Mouse (Mus musculus): ENCODE results near the gene Rhobtb3.
"Not testable (repeated sequence)": the region's sequence is repeated elsewhere in the genome, so short reads cannot be mapped to it uniquely, and the experiment has no call there.

The Rhobtb3 gene

DNA sequence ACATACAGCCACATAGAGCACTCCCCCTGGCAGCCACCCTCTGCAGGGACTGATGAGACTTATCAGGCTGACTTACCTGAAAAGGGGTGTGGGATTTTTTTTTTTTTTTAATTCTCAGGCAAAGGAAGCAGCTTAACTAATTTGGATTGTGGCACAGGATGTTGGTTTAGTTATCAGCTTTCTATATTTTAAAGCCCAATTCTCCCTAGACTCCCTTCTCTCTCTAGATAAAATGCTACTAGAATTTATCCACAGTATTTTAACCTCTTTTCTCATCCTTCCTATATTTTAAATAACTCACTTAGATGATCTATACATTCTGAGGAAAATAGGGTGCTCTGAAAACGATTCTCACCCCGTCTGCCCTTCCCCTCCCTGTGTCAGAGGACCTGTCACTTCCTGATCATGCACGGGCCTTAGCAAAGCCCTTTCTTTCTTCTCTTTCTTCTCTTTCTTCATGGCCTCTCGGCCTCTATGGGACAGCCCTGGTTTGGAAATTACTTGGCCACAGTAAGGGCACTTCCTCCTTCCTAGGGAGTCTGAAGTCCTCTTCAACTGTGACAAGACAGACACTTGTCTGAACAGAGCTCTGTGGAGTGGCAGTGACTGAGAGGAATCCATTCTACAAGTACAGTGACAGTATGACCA, 98.1 kb downstream of the Rhobtb3 start:
- DNase-seq (ENCODE audit: low read depth) = peak; percentile 36

GRCm38 (mm10) chr13:75844833-75845518, 98.7 kb downstream of the Rhobtb3 start:
- no peak for DNase-seq (ENCODE audit: low read depth)

GRCm38 (mm10) chr13:75843993-75844683, 99.6 kb downstream of the Rhobtb3 start:
- peak; percentile 37 for DNase-seq (ENCODE audit: low read depth)

GRCm38 (mm10) chr13:75843331-75843730, 100.4 kb downstream of the Rhobtb3 start:
- no peak for DNase-seq (ENCODE audit: low read depth)

DNA sequence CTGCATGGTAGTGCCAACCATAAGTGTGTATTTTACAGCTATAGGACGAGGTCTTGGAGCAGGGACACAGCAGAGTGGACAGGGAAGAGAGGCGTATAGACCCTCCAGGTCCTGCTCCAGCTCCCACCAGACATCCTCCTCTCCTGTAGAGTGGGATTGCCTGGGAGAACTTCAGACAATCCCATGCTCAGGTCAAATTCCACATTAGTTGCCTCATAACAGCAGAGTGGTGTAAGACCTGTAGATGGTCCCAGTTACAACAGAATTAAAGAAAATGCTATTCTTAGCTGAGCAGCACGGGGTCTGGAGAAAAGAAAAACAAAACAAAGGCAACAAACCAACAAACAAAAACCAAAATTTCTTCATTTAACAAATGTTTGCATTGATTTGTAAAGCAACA, 101.8 kb downstream of the Rhobtb3 start:
- DNase-seq (ENCODE audit: low read depth) = no peak

DNA sequence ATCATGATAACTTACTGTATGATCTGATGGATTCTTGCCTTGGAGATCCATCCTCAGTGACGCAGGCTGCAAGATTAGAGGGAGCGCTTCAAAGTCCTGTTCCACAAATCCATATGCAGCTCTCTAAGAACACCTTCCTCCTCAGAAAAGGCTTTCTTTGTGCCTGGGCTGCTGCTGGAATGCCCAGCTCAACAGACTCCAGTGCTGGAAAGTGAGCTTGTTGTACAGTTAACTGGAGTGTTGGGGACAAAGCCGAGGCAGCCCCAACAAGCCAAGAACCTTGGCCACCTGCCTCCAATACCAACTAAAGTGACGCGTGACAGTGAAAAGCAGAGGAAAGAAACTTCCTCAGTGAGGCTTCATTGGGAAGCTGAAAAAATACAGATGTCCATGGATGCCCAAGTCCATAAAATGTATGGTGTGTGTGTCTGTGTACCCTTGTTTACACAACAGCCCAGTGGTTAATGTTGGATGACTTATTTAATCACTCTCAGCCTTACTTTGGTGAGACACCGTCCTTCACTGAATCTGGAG, 102.9 kb downstream of the Rhobtb3 start:
- DNase-seq (ENCODE audit: low read depth) = no peak

DNA sequence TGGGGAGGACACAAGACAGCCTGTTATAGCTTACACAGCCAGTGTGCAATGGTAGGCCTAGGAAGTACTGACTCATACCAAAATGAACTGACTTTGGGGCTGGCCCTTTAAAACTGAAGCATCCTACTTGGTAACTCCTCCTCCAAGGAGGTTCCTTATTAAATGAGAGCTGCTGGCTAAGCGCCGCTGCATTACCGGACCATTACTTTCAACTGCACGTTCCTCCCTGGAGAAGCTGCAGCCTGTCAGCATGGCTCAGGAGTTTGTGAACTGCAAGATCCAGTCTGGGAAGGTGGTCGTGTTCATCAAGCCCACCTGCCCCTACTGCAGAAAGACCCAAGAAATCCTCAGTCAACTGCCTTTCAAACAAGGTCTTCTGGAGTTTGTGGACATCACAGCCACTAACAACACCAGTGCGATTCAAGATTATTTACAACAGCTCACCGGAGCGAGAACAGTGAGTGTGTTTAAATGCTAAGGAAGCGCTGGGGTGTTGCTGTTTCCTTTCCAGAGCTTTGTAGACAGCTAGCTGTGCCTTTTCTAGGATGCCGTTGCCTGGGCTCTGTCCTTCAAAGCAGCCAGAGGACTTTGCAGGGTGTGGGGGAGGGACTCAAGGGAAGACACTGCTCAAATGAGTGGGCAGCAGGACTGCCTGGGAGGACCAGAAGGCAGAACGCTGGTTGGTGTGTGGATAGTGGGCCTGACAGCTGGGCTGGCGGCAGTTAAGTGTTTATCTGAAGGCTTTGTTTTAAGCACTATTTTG, 103.8 kb downstream of the Rhobtb3 start, which contains the start of gene Glrx:
Glrx (plus strand) TSS at position 150 of the 763 bp plus-strand sequence.
- peak; percentile 70 for DNase-seq (ENCODE audit: low read depth)

- no peak for DNase-seq (ENCODE audit: low read depth)
These were observed 105.2 kb downstream of the Rhobtb3 start for GRCm38 (mm10) chr13:75838506-75838905.

GRCm38 (mm10) chr13:75835461-75835860, 108.3 kb downstream of the Rhobtb3 start:
- DNase-seq (ENCODE audit: low read depth) = no peak

DNA sequence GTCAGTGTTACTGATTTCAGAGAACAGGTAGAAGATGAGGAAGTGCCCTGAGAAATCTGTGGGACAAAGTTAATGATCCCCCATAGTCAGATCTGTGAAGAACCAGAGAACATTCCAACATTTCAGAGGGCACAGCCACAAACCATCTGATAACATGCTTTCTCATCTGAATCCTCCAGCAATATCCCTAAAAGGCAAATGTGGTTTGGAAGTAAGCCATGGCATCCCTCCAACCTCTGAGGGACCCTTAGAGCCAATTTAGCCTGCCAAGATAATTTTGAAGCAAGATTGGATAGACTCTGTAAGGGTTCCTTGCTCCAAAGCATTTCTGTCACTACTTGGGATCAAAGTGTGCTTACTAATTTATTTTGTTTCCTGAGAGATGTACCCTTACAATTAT, 110.2 kb downstream of the Rhobtb3 start:
- DNase-seq (ENCODE audit: low read depth) = no peak

DNA sequence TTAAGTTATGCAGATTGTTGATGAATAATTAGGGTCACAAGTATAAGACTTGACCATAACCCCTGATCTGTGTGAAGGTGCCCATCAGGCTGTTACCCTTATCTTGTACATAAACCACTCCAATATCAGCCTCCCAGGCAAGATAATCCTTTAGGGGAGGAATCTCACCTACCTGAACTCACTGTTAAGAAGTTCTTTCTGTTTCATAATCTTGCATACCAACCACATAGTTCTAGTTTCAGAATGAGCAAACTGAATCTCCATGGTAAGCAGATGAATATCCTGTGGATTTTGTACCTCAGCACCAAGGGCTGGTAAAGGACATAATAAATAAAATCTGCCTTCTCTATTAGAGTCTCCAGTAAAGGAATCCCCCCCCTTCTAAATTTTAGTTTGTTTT, 111.0 kb downstream of the Rhobtb3 start:
- DNase-seq (ENCODE audit: low read depth) = no peak

DNA sequence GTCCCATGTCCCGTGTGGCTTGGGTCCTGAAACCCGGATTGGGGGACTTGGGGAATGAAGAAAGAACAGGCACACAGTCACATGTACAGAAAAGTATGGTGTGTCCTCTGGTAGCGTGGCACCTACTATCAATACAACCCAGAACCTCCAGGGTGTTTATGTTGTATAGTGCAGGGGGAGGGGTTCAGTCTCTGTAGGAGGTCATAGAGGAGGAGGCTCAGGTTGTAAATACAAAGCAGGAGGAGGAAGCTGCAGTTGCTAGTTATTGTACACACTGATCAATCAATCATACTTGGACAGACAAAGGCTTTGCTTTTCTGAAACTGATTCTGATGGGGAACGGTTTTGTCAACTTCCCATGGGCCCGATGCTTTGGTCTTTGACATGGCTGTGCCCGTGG, 112.0 kb downstream of the Rhobtb3 start:
- no peak for DNase-seq (ENCODE audit: low read depth)

- no peak for DNase-seq (ENCODE audit: low read depth)
These were observed 113.0 kb downstream of the Rhobtb3 start for GRCm38 (mm10) chr13:75830708-75831107.

DNA sequence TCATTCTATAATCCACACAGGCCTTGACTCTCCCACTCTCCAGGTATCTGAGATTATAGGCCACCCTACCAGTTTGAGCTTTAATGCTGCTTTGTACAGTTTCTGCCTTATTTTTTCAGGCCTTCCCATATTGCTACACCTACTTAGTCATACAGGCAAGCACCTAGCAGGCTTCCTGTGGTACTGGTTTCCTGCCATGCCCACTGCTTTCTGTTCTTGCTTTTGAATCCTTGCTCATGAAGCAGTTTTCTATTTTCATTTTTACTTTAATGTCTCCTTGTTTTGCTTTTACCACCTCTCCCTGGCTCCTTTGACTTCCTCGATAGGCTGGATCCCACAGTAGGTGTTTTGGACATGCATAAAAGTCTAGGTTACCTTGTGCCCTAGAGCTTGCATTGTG, 118.3 kb downstream of the Rhobtb3 start:
- peak; percentile 62 for DNase-seq (ENCODE audit: low read depth)

DNA sequence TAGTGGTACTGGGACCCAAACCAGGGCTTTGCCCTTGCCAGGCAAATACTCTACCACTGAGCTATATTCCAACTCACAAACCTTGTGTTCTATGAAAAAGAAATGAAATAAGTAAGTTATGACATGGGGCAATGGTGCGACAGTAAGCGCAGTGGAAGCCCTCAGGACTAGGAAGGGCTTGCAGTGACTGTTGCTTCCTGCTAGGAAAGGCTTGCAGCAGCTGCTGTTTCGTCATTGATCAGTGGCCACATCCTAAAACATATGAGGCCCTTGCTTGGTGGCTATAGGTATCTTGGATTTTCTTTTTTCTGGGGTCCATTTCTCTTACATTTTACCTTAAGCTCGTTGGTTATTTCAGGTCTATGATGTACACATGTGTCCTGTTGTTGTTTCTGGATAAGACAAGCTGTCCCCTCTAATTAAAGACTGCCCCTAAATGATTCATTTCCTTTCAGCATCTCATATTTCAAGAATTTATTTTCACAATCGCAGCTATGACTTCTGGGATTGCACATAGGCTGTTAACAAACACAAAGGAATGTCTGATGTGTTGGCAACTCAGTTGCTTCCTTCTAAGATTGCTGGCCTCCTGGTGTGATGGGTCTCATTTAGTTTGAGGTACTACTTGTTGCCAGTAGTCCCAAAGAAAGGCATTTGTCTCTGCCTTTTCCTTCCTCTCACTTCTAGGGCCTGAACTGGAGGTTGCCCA, 119.0 kb downstream of the Rhobtb3 start:
- DNase-seq (ENCODE audit: low read depth) = no peak

DNA sequence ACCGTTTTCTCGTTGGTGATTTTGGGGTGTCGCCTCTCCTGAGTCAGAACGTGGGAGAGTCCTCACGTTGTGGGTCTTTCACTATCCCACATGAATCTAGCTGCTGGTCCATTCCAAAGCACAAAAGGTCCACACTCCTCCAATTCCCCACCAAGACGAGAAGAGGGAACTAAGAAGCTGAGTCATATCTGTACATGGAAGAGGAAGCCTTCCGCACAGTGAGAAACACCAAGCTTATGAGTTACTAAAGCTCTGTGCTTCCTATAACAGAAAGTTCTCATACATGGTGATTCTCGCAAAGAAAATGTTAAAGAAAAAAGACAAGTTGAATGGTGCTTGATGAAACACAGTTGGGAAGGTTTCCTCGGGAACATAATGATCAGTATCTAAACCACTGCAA, 120.5 kb downstream of the Rhobtb3 start:
- no peak for DNase-seq (ENCODE audit: low read depth)

DNA sequence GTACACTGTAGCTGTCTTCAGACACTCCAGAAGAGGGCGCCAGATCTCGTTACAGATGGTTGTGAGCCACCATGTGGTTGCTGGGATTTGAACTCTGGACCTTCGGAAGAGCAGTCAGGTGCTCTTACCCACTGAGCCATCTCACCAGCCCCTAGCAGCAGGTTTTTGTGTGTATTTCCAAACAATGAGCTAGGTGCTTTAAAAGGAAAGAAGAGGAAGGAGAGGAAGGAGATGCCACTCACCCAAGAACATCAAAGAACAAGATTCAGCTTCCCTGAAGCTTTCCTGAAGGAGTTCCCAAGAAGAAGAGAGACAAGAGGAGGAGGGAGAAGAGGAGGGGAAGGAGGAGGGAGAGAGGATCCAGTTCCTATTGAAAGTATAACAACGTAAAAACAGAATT, 121.4 kb downstream of the Rhobtb3 start:
- DNase-seq (ENCODE audit: low read depth) = not testable (repeated sequence)

- no peak for DNase-seq (ENCODE audit: low read depth)
These were observed 123.8 kb downstream of the Rhobtb3 start for GRCm38 (mm10) chr13:75819898-75820297.
